Mouse (Mus musculus): Measurements from ENCODE around the gene Ulk4.
A peak's percentile ranks its signal among the peaks of the same experiment; 100 is the strongest.

Gene Ulk4

DNA sequence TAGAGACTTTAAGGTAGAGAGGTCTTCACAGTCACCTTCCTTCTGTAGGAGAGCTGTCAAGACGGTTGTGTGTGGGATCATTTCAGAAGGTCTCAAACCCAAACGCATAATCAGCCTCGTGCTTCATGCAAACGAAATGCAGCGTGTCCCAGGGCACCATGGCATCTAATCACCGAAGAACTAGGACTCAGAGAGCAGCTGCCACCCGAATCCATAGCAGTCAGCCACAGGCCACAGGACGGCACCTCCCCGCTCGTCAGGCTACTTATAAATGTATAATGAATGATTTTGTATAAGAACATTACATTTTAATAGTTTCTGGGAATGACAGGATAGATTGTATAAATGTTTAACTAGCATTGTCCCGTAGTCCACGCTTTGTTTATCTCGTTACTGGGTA lies 257.1 kb downstream of the Ulk4 start:
- no peak for DNase-seq (ENCODE audit: low read depth)

- peak; percentile 19 for DNase-seq (ENCODE audit: low read depth)
Observed at GRCm38 (mm10) chr9:121018524-121019315, 258.3 kb downstream of the Ulk4 start.

GRCm38 (mm10) chr9:121015810-121016502 lies 261.0 kb downstream of the Ulk4 start:
- no peak for DNase-seq (ENCODE audit: low read depth)

- DNase-seq (ENCODE audit: low read depth), result no peak
Observed at GRCm38 (mm10) chr9:121011540-121011939, 265.5 kb downstream of the Ulk4 start.

GRCm38 (mm10) chr9:121010544-121010943 lies 266.5 kb downstream of the Ulk4 start:
- DNase-seq (ENCODE audit: low read depth), result no peak

- DNase-seq (ENCODE audit: low read depth), result no peak
Observed at GRCm38 (mm10) chr9:121005961-121006360, 271.0 kb downstream of the Ulk4 start.

DNA sequence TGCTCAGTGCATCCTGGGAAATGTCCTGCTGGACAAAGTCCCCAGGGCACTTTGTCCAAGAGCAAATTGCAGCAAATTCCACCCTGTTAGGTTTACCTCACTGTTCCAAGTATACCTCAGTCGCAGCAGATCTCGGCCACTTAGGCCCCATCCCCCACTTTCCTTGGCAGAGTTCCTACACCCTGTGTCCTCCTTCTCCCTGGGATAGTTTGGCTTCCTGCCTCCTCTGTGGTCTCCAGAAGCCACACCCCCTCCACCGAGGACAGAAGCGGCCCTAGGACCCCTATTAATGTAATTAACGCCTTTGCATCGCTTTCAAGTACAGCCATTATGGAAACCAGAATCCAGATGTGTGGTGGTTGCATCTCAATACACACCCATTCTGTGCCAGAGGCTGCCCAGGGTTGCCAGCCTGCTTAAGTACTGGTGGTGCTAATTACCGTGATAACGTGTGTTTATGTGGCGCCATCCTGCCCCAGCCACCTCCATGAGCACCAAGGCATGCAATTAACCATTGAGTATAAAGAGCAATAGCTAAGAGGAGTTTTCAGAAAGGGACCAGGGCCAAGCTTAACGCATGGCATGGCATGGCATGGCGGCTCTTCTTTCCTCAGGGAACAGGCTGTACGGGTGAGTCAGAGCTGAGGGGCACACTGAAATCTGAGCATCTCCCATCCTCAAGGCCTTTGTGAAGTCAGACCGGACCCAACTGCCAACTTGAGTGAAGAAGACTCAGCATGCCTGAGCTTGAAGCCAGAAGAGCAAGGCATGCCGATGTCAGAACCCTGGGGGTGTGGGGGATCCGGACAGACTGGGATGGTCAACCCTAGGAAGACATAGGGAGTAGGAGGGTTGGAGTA lies 275.1 kb downstream of the Ulk4 start:
- no peak for DNase-seq (ENCODE audit: low read depth)

- no peak for DNase-seq (ENCODE audit: low read depth)
Observed at GRCm38 (mm10) chr9:121000641-121001320, 276.2 kb downstream of the Ulk4 start.

GRCm38 (mm10) chr9:120998696-120999095 lies 278.3 kb downstream of the Ulk4 start:
- no peak for DNase-seq (ENCODE audit: low read depth)

GRCm38 (mm10) chr9:120994223-120995155 lies 282.5 kb downstream of the Ulk4 start:
- no peak for DNase-seq (ENCODE audit: low read depth)

GRCm38 (mm10) chr9:120993004-120993403 lies 284.0 kb downstream of the Ulk4 start:
- no peak for DNase-seq (ENCODE audit: low read depth)

- no peak for DNase-seq (ENCODE audit: low read depth)
Observed at GRCm38 (mm10) chr9:120991801-120992200, 285.2 kb downstream of the Ulk4 start.

- no peak for DNase-seq (ENCODE audit: low read depth)
Observed at GRCm38 (mm10) chr9:120989806-120990700, 286.9 kb downstream of the Ulk4 start.

DNA sequence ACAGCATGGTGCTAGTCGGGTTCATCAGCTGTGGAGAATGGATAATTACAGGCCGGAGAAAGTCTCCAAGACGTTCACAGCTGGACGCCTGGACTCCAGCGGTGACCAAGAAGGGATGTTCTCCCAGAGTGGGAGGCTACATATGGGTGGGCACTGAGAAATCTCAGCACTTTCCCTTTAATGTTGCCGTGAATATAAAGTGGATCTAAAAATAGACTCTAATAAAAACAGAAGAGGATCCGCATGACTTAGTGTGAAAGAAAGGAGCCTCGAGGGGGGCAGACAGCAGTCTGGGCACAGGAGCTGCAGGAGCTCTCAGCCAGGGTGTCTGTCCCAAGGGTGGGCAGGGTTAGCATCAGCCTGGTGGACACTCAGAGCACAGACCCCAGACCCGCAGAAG lies 288.9 kb downstream of the Ulk4 start:
- DNase-seq (ENCODE audit: low read depth), result no peak

DNA sequence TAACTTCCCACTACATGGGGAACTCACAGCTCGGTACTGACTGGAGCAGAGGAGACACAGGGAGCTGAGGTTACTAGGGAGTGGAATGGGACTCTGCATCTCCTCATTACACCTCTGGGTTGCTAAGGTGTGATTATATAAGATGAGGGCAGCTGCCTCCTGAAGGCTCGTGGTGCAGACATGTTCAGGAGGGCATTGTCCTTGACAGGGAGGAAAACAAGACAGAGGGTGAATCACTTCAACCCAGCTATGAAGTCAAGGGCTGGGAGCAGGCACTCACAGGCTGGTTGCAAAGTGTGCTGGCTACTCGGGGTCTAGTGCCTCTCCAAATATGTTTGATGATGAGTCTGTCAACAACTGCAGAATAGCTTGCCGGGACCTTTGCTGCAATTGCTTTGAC lies 290.0 kb downstream of the Ulk4 start:
- no peak for DNase-seq (ENCODE audit: low read depth)

- no peak for DNase-seq (ENCODE audit: low read depth)
Observed at GRCm38 (mm10) chr9:120986255-120986654, 290.7 kb downstream of the Ulk4 start.

GRCm38 (mm10) chr9:120985524-120985923 lies 291.5 kb downstream of the Ulk4 start:
- DNase-seq (ENCODE audit: low read depth), result no peak

DNA sequence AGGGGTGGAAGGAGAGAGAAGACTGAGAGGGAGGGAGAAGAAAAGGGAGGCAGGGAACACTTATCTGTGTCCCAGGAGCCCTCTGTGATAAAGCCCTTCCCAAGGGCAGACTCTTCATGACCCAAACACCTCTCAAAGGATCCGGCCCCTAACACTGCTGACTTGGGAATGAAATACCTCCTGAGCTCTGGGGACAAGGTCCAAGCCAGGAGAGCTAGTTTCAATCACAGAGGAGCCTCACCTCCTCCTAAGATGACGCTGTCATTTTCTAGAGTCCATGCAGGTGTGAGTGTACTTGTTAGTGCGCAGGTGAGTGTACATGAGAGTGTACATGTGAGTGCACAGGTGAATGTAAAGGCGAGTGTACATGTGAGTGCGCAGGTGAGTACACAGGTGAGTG lies 292.0 kb downstream of the Ulk4 start:
- no peak for DNase-seq (ENCODE audit: low read depth)

DNA sequence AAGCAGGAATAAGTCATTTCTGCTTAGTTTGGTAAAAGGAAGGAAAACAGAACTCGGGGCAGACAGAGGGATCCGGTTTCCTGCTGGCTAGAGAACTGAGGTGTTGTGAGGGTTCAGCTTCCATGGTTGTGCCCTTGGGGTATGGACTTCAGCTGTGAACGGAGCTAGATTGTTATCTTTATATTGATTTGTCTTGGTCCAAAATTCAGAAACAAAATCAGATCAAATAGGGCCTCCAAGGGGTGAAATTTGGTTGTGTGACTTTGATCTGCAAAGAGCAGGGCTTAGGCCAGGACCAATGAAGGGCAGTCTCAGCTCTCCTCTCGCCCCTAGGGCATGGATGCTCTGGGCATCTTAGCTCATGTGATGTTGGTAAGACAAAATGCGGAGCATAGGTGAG lies 292.5 kb downstream of the Ulk4 start:
- DNase-seq (ENCODE audit: low read depth), result no peak

GRCm38 (mm10) chr9:120983849-120984248 lies 293.1 kb downstream of the Ulk4 start:
- no peak for DNase-seq (ENCODE audit: low read depth)
